Mouse (Mus musculus) CH12.LX (cell line): ENCODE data around the gene Ostc.

Source experiments
- CHD1 ChIP-seq: IDR thresholded peaks from 2 replicates; pipeline ENCODE4 v1.6.1; 2012; ENCODE audit warnings: low read depth, low read length, improper control_type of control experiment, inconsistent platforms
- HCFC1 ChIP-seq: IDR thresholded peaks from 2 replicates; pipeline ENCODE4 v1.6.1; 2012; ENCODE audit warnings: low read depth, mild to moderate bottlenecking, inconsistent platforms, low read length, improper control_type of control experiment
- MEF2A ChIP-seq: IDR thresholded peaks from 2 replicates; pipeline ENCODE4 v1.6.1; 2014; ENCODE audit warnings: low read depth, mild to moderate bottlenecking, inconsistent platforms, low read length, improper control_type of control experiment, borderline replicate concordance
- SIN3A ChIP-seq: IDR thresholded peaks from 2 replicates; pipeline ENCODE4 v1.6.1; 2012; ENCODE audit warnings: low read length, improper control_type of control experiment, inconsistent platforms
- SMC3 ChIP-seq: IDR thresholded peaks from 2 replicates; pipeline ENCODE4 v1.6.1; 2011; ENCODE audit warnings: low read depth, low read length, improper control_type of control experiment
- ZMIZ1 ChIP-seq: IDR thresholded peaks from 2 replicates; pipeline ENCODE4 v1.6.1; 2012; ENCODE audit warnings: low read depth, mild to moderate bottlenecking, inconsistent platforms, low read length, improper control_type of control experiment

GRCm38 (mm10) chr3:130690834-130691595, 18.2 kb downstream of the Ostc start:
- TF ChIP-seq CHD1 (no peak), SMC3 (peak; percentile 10; the same call in 1 of the 2 replicates), SIN3A (no peak), ZMIZ1 (no peak), MEF2A (no peak), HCFC1 (no peak)
